Mouse (Mus musculus) heart, embryonic 12.5 days (tissue): ENCODE measurements around the gene Ralgps1. TPM values are rescaled to one million over a fixed set of nuclear protein-coding genes. Genes with fewer than 3 reads are reported as not detected.

ENCODE experiments used
- ATAC-seq: fragments of 200-750 bp; cut with Nextera tagmentation; 2 replicates; pipeline ENCODE4 v1.8.0; 2017; ENCODE audit warnings: moderate TSS enrichment, moderate library complexity; ENCODE audit not compliant: insufficient number of reproducible peaks, low FRiP score
- H3K27ac ChIP-seq: fragments of 300-500 bp; sonication (generic); 2 replicates; pipeline ENCODE4 v1.5.1; 2016; ENCODE audit warnings: mild to moderate bottlenecking, moderate library complexity; ENCODE audit not compliant: poor library complexity, severe bottlenecking
- H3K27me3 ChIP-seq: fragments of 300-500 bp; sonication (generic); replicated peaks from 2 replicates; pipeline ENCODE4 v1.6.1; 2016; ENCODE audit warnings: mild to moderate bottlenecking, moderate library complexity
- H3K36me3 ChIP-seq: fragments of 300-500 bp; sonication (generic); 2 replicates; pipeline ENCODE4 v1.6.1; 2016; ENCODE audit warnings: mild to moderate bottlenecking, moderate library complexity
- H3K4me1 ChIP-seq: fragments of 300-500 bp; sonication (generic); replicated peaks from 2 replicates; pipeline ENCODE4 v1.6.1; 2016; ENCODE audit warnings: mild to moderate bottlenecking
- H3K4me2 ChIP-seq: fragments of 300-500 bp; sonication (generic); 2 replicates; pipeline ENCODE4 v1.6.1; 2016; ENCODE audit warnings: mild to moderate bottlenecking, moderate library complexity
- H3K4me3 ChIP-seq: fragments of 300-500 bp; sonication (generic); 2 replicates; pipeline ENCODE4 v1.5.1; 2016; ENCODE audit warnings: mild to moderate bottlenecking
- H3K9ac ChIP-seq: fragments of 300-500 bp; sonication (generic); 2 replicates; pipeline ENCODE4 v1.6.1; 2016; ENCODE audit warnings: mild to moderate bottlenecking, moderate library complexity
- H3K9me3 ChIP-seq: fragments of 300-500 bp; sonication (generic); replicated peaks from 2 replicates; pipeline ENCODE4 v1.6.1; 2016; ENCODE audit warnings: mild to moderate bottlenecking, moderate library complexity
- WGBS: fragments of 180-500 bp; shearing (Covaris S2); methylation state at CpG from one replicate; pipeline ENCODE4 v1.1.7; 2016; 5-methylcytosine and 5-hydroxymethylcytosine counted together
- microRNA-seq: library from miRNA; unstranded; fragments of <30 nt; microRNA quantifications from one replicate; pipeline ENCODE4, GENCODE M21; 2017
- polyA plus RNA-seq: library from polyadenylated mRNA; unstranded; fragments of >200 nt; fragmentation: Nextera tagmentation; extraction: Ambion mirVana; gene quantifications from 2 replicates; pipeline ENCODE4 v1.2.1, GENCODE M21; 2016

Gene Ralgps1
- polyA plus RNA-seq, 1 experiment from 2014 or later, result 6.3 TPM

DNA sequence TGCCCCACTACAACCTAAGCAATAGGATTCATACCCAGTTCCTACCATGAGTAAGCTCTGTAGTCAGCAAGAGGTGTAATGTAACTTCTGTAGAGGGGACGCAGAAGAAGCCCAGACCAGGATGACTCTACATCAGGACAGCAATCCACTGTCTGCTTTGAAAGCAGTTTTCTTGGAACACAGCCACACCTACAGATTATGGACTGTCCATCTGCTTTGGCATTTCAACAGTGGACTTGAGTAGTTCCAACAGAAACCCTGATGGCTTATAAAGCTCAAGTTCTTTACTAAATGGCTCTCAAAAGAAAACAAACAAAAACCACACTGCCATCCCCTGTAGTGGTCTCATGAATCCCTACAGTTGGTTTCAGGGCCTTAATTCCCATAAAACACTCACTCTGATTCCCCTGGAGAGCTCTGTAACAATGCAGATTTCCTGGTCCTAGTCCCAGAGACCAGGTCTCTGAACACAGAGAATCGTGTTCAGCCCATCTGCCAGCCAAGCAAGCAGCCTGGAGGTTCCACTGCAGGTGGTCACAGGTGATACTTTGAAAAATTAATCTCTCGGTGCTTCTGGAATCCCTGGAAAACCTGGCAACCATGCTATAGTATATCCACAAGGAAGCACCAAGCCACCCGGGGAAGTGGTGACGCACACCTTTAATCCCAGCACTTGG lies 281.8 kb downstream of the Ralgps1 start:
- Histone ChIP-seq H3K27ac (no peak overlapping the region), H3K4me3 (no peak overlapping the region), H3K36me3 (no peaks in the 10 kb centered on the region), H3K4me1 (peaks cover 8% of the 10 kb centered on the region; the same call in 1 of the 2 replicates), H3K9ac (no peak overlapping the region), H3K4me2 (no peak overlapping the region), H3K9me3 (no peaks in the 10 kb centered on the region), H3K27me3 (no peaks in the 10 kb centered on the region)
- 80% methylated on average over 5 of the region's 5 CpGs for WGBS
- no peak for ATAC-seq

DNA sequence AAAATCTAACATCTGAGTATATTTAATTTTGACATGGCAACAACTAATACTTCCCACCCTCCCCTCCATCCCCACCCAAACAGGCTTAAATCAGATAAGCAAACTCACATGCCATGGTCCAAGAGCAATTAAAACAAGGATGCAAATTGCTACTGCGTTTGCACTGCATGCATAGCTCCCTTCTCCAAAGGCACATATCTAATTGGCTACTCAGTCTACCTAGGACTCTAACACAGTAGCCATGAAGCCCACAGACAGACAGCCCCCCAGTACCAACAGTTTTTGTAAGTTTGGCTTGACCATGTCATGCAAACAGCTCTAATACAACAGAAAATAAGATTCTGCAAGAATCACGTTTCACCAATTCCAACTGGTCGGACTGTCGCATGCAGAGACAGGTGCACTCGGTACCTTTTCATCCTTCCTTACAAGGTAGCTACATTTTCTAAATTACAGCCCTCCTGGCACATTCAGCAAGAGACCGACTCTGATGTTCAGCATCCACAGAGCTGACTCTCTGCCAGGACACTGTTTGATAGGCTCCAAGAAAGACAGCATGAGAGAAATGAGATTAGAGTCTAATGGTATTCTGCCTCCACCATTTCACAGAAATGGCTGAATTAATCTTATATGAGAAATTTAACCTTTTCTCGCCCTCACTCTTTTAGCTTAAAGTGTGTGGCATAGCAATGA lies 284.5 kb downstream of the Ralgps1 start:
- Histone ChIP-seq H3K9me3 (no peaks in the 10 kb centered on the region), H3K27ac (no peak overlapping the region), H3K4me2 (no peak overlapping the region), H3K27me3 (no peaks in the 10 kb centered on the region), H3K4me3 (no peak overlapping the region), H3K9ac (no peak overlapping the region), H3K4me1 (peaks cover 8% of the 10 kb centered on the region; the same call in 1 of the 2 replicates), H3K36me3 (no peaks in the 10 kb centered on the region)
- no peak for ATAC-seq
- WGBS, result 77% methylated on average over 7 of the region's 7 CpGs

DNA sequence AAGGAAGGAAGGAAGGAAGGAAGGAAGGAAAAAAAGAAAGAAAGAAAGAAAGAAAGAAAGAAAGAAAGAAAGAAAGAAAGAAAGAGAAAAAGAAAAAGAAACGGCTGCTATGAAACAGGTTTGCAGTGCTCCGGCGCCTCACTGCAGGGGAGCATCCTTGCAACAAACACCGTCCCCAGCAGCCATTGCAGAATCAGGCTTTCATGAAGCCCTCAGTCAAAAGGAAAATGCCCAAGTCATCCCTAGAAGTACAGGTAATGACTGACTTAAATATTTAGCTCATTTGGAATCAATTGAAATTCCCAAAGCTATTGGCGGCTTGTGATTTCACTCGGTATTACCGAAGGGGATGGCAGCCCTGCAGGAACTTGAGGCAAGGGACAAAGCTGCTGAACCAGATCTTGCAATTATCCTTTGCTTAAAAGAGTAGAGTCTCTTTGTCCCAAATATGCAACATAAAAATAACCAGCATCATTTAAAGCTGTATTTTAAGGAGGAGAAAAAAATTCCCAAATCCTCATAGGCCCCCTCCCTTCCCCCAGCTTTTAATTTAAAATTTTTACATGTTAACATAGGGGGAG lies 285.2 kb downstream of the Ralgps1 start:
- no peak overlapping the region for H3K27ac ChIP-seq
- no peaks in the 10 kb centered on the region for H3K27me3 ChIP-seq
- H3K4me1 ChIP-seq, result peaks cover 8% of the 10 kb centered on the region; the same call in 1 of the 2 replicates
- WGBS, result 69% methylated on average over 7 of the region's 7 CpGs
- no peaks in the 10 kb centered on the region for H3K9me3 ChIP-seq
- no peak overlapping the region for H3K9ac ChIP-seq
- no peak overlapping the region for H3K4me3 ChIP-seq
- H3K4me2 ChIP-seq, result no peak overlapping the region
- no peaks in the 10 kb centered on the region for H3K36me3 ChIP-seq
- ATAC-seq, result no peak

DNA sequence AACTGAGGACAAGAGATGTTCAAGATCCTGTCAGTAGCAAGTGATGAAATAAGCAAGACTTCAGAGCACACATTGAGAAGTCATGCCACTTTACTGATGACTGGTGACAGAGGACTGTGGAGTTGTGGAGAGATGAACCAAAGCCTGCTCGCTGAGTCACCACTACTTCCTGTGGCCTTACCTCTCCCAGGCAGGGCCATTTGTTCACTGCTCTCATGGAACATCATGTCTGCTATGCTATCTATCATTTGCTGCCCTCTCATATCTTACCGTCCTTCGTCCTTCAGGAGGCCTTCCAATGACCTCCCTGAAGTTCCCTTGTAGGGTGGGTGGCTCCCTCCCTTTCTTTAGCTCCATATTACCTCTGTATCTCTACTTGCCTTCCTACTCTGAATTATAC lies 287.1 kb downstream of the Ralgps1 start:
- Histone ChIP-seq H3K4me2 (no peak overlapping the region), H3K27me3 (no peaks in the 10 kb centered on the region), H3K27ac (no peak overlapping the region), H3K9me3 (no peaks in the 10 kb centered on the region), H3K9ac (no peak overlapping the region), H3K36me3 (no peaks in the 10 kb centered on the region), H3K4me1 (peaks cover 8% of the 10 kb centered on the region; the same call in 1 of the 2 replicates), H3K4me3 (no peak overlapping the region)
- no peak for ATAC-seq
- WGBS, result 51% methylated on average over 3 of the region's 3 CpGs

Small RNA genes lying within 50 kb of the gene (microRNA-seq; reads per million reads assigned to microRNA genes)
- gene Gm25998, result not detected

Other genes starting within 250 kb of the Ralgps1 start
- gene Garnl3, start 239.8 kb downstream of the Ralgps1 start, polyA plus RNA-seq, result 14.0 and 18.0 TPM in 2 replicates
- gene Angptl2, start 155.4 kb downstream of the Ralgps1 start, polyA plus RNA-seq, result 54.6 and 54.7 TPM in 2 replicates
- 6.9 and 8.1 TPM in 2 replicates for gene Zbtb34, start 59.8 kb upstream of the Ralgps1 start, polyA plus RNA-seq
- 13.6 and 14.8 TPM in 2 replicates for gene Zbtb43, start 97.1 kb upstream of the Ralgps1 start, polyA plus RNA-seq